Mouse (Mus musculus): ENCODE measurements at regions not wholly inside any gene's neighbourhood (a gene's known extent, or its start where the extent isn't known, plus 50 kb on each side); places are given as distances from the start of the nearest gene placed in this dataset.

GRCm38 (mm10) chr1:142055207-142055606, 1585.3 kb upstream of the B3galt2 start:
- DNase-seq (ENCODE audit: low spot score), result no peak

Measured in c-Kit-positive CD71-positive TER-119-positive erythroid progenitor cells, embryonic 14.5 days (primary cell).